Mouse (Mus musculus): ENCODE measurements at regions not wholly inside any gene's neighbourhood (a gene's known extent, or its start where the extent isn't known, plus 50 kb on each side); places are given as distances from the start of the nearest gene placed in this dataset.

- peak in 1 of 2 experiments; percentile 8 for DNase-seq (ENCODE audit: low spot score in 2 of 2)
Observed at GRCm38 (mm10) chr9:62220451-62220850, 61.6 kb downstream of the Spesp1 start.

- no peak for DNase-seq (ENCODE audit: low spot score in 2 of 2)
Observed at GRCm38 (mm10) chr9:62215151-62215859, 66.7 kb downstream of the Spesp1 start.

- no peak for DNase-seq (ENCODE audit: low spot score in 2 of 2)
Observed at GRCm38 (mm10) chr9:62214546-62214945, 67.5 kb downstream of the Spesp1 start.

- no peak for DNase-seq (ENCODE audit: low spot score in 2 of 2)
Observed at GRCm38 (mm10) chr9:62212615-62213014, 69.4 kb downstream of the Spesp1 start.

- DNase-seq (ENCODE audit: low spot score in 2 of 2) = no peak
Observed at GRCm38 (mm10) chr9:62210815-62211214, 71.2 kb downstream of the Spesp1 start.

GRCm38 (mm10) chr9:62208436-62208835 is 73.6 kb downstream of the Spesp1 start:
- DNase-seq (ENCODE audit: low spot score in 2 of 2) = no peak

- DNase-seq (ENCODE audit: low spot score in 2 of 2) = no peak
Observed at GRCm38 (mm10) chr9:62205264-62205663, 76.7 kb downstream of the Spesp1 start.

- DNase-seq (ENCODE audit: low spot score in 2 of 2) = no peak
Observed at GRCm38 (mm10) chr9:62203556-62203955, 78.5 kb downstream of the Spesp1 start.

GRCm38 (mm10) chr9:62202331-62202730 is 79.7 kb downstream of the Spesp1 start:
- no peak for DNase-seq (ENCODE audit: low spot score in 2 of 2)

- no peak for DNase-seq (ENCODE audit: low spot score in 2 of 2)
Observed at GRCm38 (mm10) chr9:62197486-62197885, 75.0 kb upstream of the Glce start.

GRCm38 (mm10) chr9:62192424-62192892 is 70.0 kb upstream of the Glce start:
- no peak for DNase-seq (ENCODE audit: low spot score in 2 of 2)

- DNase-seq (ENCODE audit: low spot score in 2 of 2) = no peak
Observed at GRCm38 (mm10) chr9:62190474-62190873, 68.0 kb upstream of the Glce start.

GRCm38 (mm10) chr9:62188835-62189234 is 66.4 kb upstream of the Glce start:
- no peak for DNase-seq (ENCODE audit: low spot score in 2 of 2)

- no peak for DNase-seq (ENCODE audit: low spot score in 2 of 2)
Observed at GRCm38 (mm10) chr9:62188379-62188778, 65.9 kb upstream of the Glce start.

- no peak for DNase-seq (ENCODE audit: low spot score in 2 of 2)
Observed at GRCm38 (mm10) chr9:62186886-62187285, 64.4 kb upstream of the Glce start.

- DNase-seq (ENCODE audit: low spot score in 2 of 2) = no peak
Observed at GRCm38 (mm10) chr9:62185516-62186280, 63.2 kb upstream of the Glce start.

- DNase-seq (ENCODE audit: low spot score in 2 of 2) = no peak
Observed at GRCm38 (mm10) chr9:62181182-62181830, 58.9 kb upstream of the Glce start.

GRCm38 (mm10) chr9:62180456-62181181 is 58.2 kb upstream of the Glce start:
- no peak for DNase-seq (ENCODE audit: low spot score in 2 of 2)

GRCm38 (mm10) chr9:62174651-62175050 is 52.2 kb upstream of the Glce start:
- no peak for DNase-seq (ENCODE audit: low spot score in 2 of 2)
